Mouse (Mus musculus) hindbrain, embryonic 12.5 days (tissue): ENCODE data around the gene Lrba. TPM values are rescaled to one million over a fixed set of nuclear protein-coding genes. Genes with fewer than 3 reads are reported as not detected.

Source experiments
- ATAC-seq: fragments of 200-750 bp; cut with Nextera tagmentation; 2 replicates; pipeline ENCODE4 v1.8.0; 2017; ENCODE audit warnings: moderate TSS enrichment; ENCODE audit not compliant: low FRiP score
- H3K27ac ChIP-seq: fragments of 300-500 bp; sonication (generic); 2 replicates; pipeline ENCODE4 v1.5.1; 2016; ENCODE audit warnings: mild to moderate bottlenecking
- H3K27me3 ChIP-seq: fragments of 300-500 bp; sonication (generic); 2 replicates; pipeline ENCODE4 v1.6.1; 2016; ENCODE audit warnings: mild to moderate bottlenecking
- H3K36me3 ChIP-seq: fragments of 300-500 bp; sonication (generic); 2 replicates; pipeline ENCODE4 v1.6.1; 2016; ENCODE audit warnings: mild to moderate bottlenecking
- H3K4me1 ChIP-seq: fragments of 300-500 bp; sonication (generic); 2 replicates; pipeline ENCODE4 v1.6.1; 2016
- H3K4me2 ChIP-seq: fragments of 300-500 bp; sonication (generic); replicated peaks from 2 replicates; pipeline ENCODE4 v1.6.1; 2016; ENCODE audit warnings: mild to moderate bottlenecking
- H3K4me3 ChIP-seq: fragments of 300-500 bp; sonication (generic); 2 replicates; pipeline ENCODE4 v1.5.1; 2016; ENCODE audit warnings: mild to moderate bottlenecking
- H3K9ac ChIP-seq: fragments of 300-500 bp; sonication (generic); 2 replicates; pipeline ENCODE4 v1.6.1; 2016; ENCODE audit warnings: mild to moderate bottlenecking, moderate library complexity
- H3K9me3 ChIP-seq: fragments of 300-500 bp; sonication (generic); replicated peaks from 2 replicates; pipeline ENCODE4 v1.6.1; 2016; ENCODE audit warnings: mild to moderate bottlenecking
- WGBS: fragments of 180-500 bp; shearing (Covaris S2); methylation state at CpG from one replicate; pipeline ENCODE4 v1.1.7; 2016; 5-methylcytosine and 5-hydroxymethylcytosine counted together
- polyA plus RNA-seq: library from polyadenylated mRNA; unstranded; fragments of >200 nt; fragmentation: Nextera tagmentation; extraction: Ambion mirVana; gene quantifications from 2 replicates; pipeline ENCODE4 v1.2.1, GENCODE M21; 2016

The Lrba gene
- polyA plus RNA-seq, 1 experiment from 2014 or later, result 8.4 TPM

DNA sequence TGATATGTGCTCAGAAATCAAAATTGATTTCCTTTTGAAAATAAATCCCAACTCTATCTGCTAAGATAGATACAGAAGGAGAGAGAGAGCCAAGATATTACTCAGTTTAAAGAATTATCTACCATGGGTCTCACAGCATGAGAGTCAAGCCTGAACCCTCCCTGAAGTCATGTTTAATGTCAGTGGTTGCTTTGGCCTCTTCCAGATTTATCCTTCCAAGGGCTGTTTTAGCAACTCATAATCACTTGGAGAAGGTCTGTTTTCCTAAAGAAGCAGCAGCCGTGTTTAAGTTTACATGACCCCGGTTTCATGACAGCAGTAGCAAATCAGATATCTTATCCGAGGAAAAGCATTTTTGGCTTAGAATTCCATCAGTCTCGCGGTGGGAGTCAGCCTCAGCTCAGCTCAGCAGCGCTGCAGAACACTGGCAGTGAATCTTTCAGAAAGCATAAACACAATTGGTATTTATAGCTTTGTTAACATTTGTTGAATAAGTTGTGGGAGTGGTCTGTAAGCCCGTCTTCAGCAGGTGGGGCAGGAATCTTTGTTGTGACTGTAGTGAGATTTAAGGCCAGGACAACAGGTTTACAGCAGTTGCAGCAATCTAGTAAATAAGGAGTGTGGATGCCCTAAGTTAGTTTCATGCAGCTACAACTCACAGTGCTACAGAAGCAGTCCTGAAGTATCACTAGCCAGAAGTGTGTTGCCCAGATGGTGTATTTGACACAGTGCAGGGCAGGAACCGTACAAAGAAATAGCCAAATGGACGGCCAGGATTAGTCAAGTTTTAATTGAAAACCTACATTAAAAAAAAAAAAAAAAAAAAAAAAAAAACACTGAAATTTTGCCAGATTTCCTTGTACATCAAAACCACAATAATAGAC, 499.2 kb downstream of the Lrba start:
- ATAC-seq, result no peak
- Histone ChIP-seq H3K4me1 (no peaks in the 10 kb centered on the region), H3K4me2 (no peak overlapping the region), H3K9ac (no peak overlapping the region), H3K4me3 (no peak overlapping the region), H3K27me3 (no peaks in the 10 kb centered on the region), H3K9me3 (no peaks in the 10 kb centered on the region), H3K27ac (no peak overlapping the region), H3K36me3 (no peaks in the 10 kb centered on the region)
- 52% methylated on average over 9 of the region's 9 CpGs for WGBS

DNA sequence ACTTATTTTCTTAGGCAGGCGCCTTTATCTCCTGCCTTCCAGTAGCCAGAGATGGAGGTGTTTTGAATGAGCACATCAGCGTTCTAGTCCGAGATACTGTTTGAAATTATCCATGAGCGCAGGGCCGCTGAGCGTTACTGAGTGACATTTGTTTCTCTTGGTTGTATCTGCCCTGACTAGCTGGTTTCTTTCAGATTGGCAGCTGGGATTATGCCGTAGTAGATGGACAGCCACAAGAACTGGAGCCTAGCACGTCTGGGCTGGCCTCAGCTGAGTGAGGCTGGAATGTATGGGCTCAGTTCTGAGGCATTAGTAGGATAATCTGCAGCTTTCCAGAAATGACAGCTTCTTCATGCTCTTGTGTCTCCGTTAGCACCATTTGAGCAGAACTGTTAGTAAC, 500.6 kb downstream of the Lrba start:
- Histone ChIP-seq H3K4me1 (no peaks in the 10 kb centered on the region), H3K4me3 (no peak overlapping the region), H3K9ac (no peak overlapping the region), H3K4me2 (no peak overlapping the region), H3K36me3 (no peaks in the 10 kb centered on the region), H3K9me3 (no peaks in the 10 kb centered on the region), H3K27ac (no peak overlapping the region), H3K27me3 (no peaks in the 10 kb centered on the region)
- 77% methylated on average over 9 of the region's 9 CpGs for WGBS
- ATAC-seq, result no peak

DNA sequence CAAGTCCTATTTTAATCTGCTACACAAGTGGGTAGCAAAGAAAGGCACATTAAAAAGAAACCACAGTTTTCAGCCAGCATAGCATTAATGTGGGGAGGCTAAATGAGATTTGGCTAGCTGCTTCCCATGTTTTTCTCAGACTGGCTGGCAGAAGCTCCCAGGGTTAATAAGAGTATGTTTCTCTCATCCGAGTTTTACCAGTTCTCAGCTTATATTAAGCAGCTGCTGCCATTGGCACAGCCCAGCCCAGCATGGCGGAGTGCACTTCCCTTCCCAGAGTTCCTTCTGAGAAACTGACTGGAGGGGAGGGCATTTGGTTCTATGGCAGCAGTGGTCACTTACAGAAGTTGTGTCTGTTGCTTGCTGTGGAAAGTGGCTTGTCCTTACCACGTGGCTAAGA, 514.4 kb downstream of the Lrba start:
- H3K36me3 ChIP-seq, result no peaks in the 10 kb centered on the region; the same call in 1 of the 2 replicates
- H3K27me3 ChIP-seq, result no peaks in the 10 kb centered on the region
- no peak overlapping the region for H3K4me2 ChIP-seq
- H3K9me3 ChIP-seq, result no peaks in the 10 kb centered on the region
- no peak for ATAC-seq
- no peak overlapping the region for H3K4me3 ChIP-seq
- no peak overlapping the region for H3K9ac ChIP-seq
- no peak overlapping the region for H3K27ac ChIP-seq
- peaks cover 2% of the 10 kb centered on the region; the same call in 1 of the 2 replicates for H3K4me1 ChIP-seq
- WGBS, result 74% methylated on average over 3 of the region's 3 CpGs

DNA sequence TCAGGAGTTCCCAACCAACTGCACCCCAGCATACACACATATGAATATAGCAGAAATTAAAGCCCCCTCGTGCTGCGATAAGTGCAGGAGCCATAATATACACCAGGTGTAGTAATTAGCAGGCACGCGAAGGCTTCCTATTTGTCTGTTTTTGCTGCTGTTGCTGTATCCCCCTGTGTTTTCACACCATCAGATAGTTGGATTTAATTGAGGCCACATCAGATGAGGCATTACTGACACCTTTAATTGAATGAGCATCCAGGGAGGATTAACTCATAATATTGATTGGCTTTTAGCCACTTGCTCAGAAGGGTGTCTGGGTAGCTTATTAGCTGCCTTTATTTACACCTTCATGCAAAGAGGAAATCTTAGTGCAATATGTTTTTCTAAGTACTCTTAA, 515.3 kb downstream of the Lrba start:
- Histone ChIP-seq H3K27me3 (no peaks in the 10 kb centered on the region), H3K27ac (no peak overlapping the region), H3K9me3 (no peaks in the 10 kb centered on the region), H3K9ac (no peak overlapping the region), H3K36me3 (no peaks in the 10 kb centered on the region; the same call in 1 of the 2 replicates), H3K4me1 (peaks cover 2% of the 10 kb centered on the region; the same call in 1 of the 2 replicates), H3K4me2 (no peak overlapping the region), H3K4me3 (no peak overlapping the region)
- 0 out of 2 replicates have a peak, but pooled peaks have one; percentile 54 for ATAC-seq
- WGBS, result 76% methylated on average over 4 of the region's 4 CpGs

DNA sequence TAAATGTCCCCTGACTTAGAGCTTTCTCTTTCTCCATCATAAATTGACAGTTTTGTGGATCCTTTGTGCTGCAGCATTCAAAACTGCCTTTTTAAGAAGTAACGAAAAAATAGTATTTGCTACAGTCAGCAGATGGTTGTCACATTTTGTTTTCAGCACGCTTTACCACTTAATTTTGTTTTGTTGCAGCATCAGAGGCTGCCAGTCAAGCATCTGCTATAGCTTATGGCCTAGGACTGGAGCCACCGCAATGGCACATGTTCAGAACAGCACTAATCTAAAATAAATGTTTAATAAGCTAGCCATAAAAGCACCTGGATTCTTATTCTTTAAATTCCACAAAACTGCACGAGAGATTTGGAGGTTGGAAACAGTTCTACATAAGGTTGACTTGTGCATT, 520.9 kb downstream of the Lrba start:
- Histone ChIP-seq H3K4me1 (peaks cover 10% of the 10 kb centered on the region; the same call in 1 of the 2 replicates), H3K4me2 (no peak overlapping the region), H3K4me3 (no peak overlapping the region), H3K27me3 (no peaks in the 10 kb centered on the region), H3K36me3 (no peaks in the 10 kb centered on the region; the same call in 1 of the 2 replicates), H3K27ac (peak overlapping the region; percentile 80), H3K9ac (no peak overlapping the region), H3K9me3 (no peaks in the 10 kb centered on the region)
- peak; percentile 66 for ATAC-seq
- 65% methylated on average over 4 of the region's 4 CpGs for whole genome bisulfite sequencing

DNA sequence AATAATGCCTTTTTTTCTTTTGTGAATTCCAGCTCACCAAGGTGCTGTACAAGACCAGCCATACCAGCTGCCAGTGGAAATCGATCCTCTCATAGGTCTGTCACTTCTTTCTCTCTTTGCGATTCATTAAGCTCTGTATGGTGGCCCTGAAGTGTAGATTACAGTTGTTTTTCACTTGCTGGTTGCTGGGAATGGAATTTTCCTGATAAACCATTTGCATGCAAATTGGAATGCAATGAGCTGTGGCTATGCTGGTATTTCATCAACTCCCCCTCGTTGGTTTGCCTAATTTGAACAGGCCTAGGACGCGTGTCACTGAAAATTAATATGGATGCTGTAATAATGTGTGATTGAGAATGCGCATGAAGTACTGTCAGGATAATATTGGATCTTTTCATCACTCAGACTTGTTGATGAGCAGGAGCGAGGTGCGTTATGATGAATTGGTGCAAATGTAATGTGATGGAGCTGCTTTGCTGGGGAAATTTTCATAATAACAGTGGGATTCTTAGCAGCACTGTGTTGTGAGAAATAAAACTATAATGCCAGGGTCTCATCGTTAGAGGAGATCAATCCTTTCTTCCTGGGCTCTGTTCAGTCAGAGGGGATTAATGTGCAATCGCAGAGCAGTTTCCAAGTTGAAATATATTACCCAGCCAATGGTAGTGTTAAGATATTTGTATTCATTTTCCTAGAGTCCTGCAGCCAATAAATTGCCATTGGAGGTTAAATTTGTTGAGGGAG, 521.5 kb downstream of the Lrba start:
- Histone ChIP-seq H3K4me2 (no peak overlapping the region), H3K9ac (no peak overlapping the region), H3K4me3 (no peak overlapping the region), H3K4me1 (peaks cover 16% of the 10 kb centered on the region), H3K36me3 (no peaks in the 10 kb centered on the region; the same call in 1 of the 2 replicates), H3K9me3 (no peaks in the 10 kb centered on the region), H3K27me3 (no peaks in the 10 kb centered on the region), H3K27ac (peak overlapping the region; percentile 80)
- 51% methylated on average over 10 of the region's 10 CpGs for WGBS
- ATAC-seq, result peak; percentile 89

DNA sequence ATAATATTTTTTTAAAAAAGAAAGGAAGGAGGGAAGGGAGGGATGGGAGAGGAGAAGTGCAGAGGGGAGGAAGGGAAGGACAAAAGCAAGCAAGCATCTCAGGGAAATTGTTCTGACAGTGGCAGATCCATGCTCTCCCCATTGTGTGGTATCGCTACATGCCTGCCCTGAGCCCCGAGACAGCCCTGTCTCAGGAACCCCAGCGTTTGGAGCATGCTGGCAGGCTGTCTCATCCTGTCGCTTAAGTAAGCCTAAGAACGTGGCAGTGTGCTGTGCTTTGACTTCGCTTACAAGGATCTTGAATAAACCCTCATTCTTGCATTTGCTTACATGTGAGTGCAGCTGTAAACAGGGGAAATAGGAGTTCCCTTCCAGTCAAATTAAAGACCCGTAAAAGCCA, 526.2 kb downstream of the Lrba start:
- 28% methylated on average over 7 of the region's 7 CpGs for WGBS
- no peak overlapping the region for H3K4me2 ChIP-seq

DNA sequence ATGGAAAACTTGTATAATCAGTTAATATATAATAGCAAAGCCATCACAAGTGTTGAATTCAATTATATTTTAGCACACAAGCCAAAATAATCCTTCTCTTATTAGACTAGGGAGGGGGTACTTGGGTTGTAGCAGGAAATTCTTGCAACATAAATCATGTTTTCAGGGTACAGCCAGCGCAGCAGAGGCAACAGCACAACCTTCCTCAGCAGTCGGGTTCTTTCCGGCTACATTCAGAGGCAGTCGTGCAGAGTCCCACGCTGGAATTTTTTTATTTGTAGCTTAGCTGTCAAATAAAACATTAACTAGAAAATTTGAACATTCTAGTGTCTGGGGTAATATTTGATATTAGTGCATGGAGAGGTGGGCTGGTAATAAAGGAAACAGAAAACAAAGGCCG, 529.7 kb downstream of the Lrba start:
- no peak overlapping the region for H3K9ac ChIP-seq
- no peak overlapping the region for H3K4me2 ChIP-seq
- H3K4me1 ChIP-seq, result peaks cover 15% of the 10 kb centered on the region
- H3K27ac ChIP-seq, result 0 out of 2 replicates have a peak overlapping the region, but pooled peaks have one; percentile 12
- 78% methylated on average over 6 of the region's 6 CpGs for WGBS
- no peaks in the 10 kb centered on the region for H3K36me3 ChIP-seq
- no peaks in the 10 kb centered on the region for H3K9me3 ChIP-seq
- H3K27me3 ChIP-seq, result no peaks in the 10 kb centered on the region
- no peak for ATAC-seq
- H3K4me3 ChIP-seq, result no peak overlapping the region

More for the DNA sequence above, 526.2 kb downstream of the Lrba start:
- Histone ChIP-seq H3K4me3 (no peak overlapping the region), H3K9me3 (no peaks in the 10 kb centered on the region), H3K4me1 (peaks cover 21% of the 10 kb centered on the region), H3K9ac (0 out of 2 replicates have a peak overlapping the region, but pooled peaks have one; percentile 8), H3K36me3 (no peaks in the 10 kb centered on the region), H3K27ac (peak overlapping the region; percentile 72), H3K27me3 (no peaks in the 10 kb centered on the region)
- ATAC-seq, result no peak

DNA sequence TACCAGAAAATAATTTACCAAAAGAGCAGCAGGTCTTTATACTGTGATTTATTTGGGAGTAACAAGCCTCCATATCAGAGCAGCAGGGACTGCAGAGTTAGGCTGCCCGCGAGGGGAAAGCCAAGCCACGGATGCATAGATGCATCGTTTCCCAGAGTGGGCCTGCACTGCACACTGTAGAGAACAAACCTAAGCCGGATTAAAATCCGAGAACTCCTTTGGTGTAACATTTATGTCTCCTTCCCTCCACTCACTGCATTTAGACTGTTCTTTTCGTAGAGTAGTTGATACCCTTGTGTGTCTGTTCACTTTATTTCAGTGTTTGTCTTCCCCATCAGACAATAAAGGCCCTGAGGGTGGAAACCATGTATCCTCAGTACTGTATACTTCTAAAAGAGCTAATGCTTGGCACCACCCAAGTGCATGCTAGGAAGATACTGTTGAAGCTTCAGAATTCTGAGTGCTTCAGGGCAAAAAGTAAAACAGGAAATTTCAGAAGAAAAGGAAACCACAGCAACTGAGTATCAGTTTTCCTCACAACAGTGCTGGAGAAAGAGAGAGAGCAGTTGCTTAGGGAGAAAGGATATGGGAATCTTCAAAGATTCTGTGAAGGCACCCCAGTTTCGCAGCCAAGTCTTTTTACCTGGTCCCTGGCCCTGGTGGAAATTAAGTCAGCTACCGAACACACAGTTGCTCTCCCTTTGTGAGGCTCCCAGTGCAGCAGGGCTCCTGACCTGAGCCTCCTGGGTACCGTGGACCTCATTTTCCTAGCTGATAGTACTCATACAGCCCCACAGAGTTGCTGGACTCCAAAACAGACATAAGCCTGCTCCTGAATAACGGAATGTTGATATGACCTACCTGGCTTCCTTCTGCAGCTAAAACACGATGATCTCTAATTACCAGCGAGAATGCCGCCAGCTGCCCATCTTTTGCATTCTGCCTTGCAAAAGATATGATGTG, 530.4 kb downstream of the Lrba start:
- Histone ChIP-seq H3K27ac (peak overlapping the region; percentile 71), H3K9me3 (no peaks in the 10 kb centered on the region), H3K27me3 (no peaks in the 10 kb centered on the region), H3K36me3 (no peaks in the 10 kb centered on the region), H3K4me1 (peaks cover 15% of the 10 kb centered on the region), H3K4me2 (no peak overlapping the region), H3K4me3 (no peak overlapping the region), H3K9ac (no peak overlapping the region)
- no peak for ATAC-seq
- whole genome bisulfite sequencing, result 74% methylated on average over 14 of the region's 14 CpGs

DNA sequence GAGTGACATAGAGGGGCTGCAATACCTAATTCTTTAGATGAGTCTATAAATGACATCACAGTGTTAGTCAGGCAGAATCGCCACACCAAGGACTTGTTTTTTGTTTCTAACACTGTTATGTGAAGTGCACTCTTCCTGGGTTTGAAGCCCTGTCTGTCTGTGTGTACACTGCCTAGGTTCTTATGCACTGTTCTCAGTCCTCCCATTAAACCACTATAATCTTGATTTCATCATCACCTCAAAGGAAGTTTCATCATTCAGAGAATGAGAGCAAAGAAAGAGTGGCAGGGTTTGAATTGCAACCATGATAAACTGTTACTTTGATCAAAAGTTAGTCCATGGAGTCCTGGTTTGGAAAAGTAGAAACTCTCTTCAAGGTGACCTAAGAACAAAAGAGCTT, 532.1 kb downstream of the Lrba start:
- Histone ChIP-seq H3K27me3 (no peaks in the 10 kb centered on the region), H3K36me3 (no peaks in the 10 kb centered on the region), H3K4me1 (peaks cover 10% of the 10 kb centered on the region), H3K9me3 (no peaks in the 10 kb centered on the region), H3K4me3 (no peak overlapping the region), H3K4me2 (no peak overlapping the region), H3K9ac (no peak overlapping the region), H3K27ac (no peak overlapping the region)
- WGBS, result 90% methylated on average over 1 of the region's 1 CpGs
- no peak for ATAC-seq

DNA sequence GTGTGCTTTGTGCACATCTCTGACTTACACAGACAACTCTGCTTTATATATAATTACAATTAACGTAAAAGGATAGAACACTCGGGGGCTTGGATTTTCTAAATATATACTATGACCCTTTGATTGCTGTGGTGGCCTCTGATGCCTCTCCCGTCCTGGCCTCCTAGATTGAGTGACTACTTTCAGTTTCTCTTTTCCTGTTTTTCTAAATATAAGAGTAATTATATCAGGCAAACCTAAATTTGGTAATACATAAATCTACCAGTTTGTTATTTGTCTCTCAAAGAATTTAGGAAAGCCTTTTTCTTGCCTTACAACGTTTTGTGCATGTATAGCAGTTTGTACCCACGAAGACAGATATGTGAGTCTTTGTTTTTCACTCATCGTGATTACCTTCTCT, 534.2 kb downstream of the Lrba start:
- no peak overlapping the region for H3K4me2 ChIP-seq

More for the DNA sequence above, 534.2 kb downstream of the Lrba start:
- H3K9ac ChIP-seq, result no peak overlapping the region
- no peak for ATAC-seq
- H3K27ac ChIP-seq, result no peak overlapping the region; the same call in 1 of the 2 replicates
- no peaks in the 10 kb centered on the region for H3K27me3 ChIP-seq
- WGBS, result 81% methylated on average over 6 of the region's 6 CpGs
- no peak overlapping the region for H3K4me3 ChIP-seq
- H3K36me3 ChIP-seq, result no peaks in the 10 kb centered on the region
- H3K9me3 ChIP-seq, result no peaks in the 10 kb centered on the region
- H3K4me1 ChIP-seq, result peaks cover 10% of the 10 kb centered on the region
